ENCODE assay signal across 26 mouse cellular contexts in the genomic region with DNA sequence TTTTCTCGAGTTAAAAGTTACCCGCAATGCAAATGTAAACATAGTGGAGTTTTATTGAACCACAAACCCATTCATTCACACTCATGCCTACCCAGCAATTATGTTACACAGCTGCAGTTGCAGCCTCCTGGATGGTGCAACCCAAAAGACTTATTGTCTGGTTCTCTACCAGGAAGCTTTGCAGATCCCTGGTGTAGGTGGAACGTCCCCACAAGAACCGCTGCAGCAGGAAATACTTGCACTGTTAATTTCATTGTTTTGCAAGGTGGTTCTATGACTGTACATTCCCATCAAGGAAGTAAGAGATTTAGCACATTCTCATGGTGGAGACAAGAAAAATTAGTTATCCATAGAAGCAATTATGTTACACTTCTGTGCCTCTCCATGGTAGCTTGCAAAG. TPM values are rescaled to one million over a fixed set of nuclear protein-coding genes. Genes with fewer than 3 reads are reported as not detected.
A peak's percentile ranks its signal among the peaks of the same experiment; 100 is the strongest.
DNase-seq lines count a peak whose midpoint lies in the region; ATAC-seq and TF ChIP-seq lines count a peak whose summit lies in the region.
"Had no signal": no experiment of that assay in that cellular context is flagged by ENCODE, and none has a peak within 500 bp of the region (broad histone marks: within the 10 kb centered on the region; RNA-seq: fewer than 3 reads in every experiment).

No protein-coding gene starts in this region.

- H3K9ac ChIP-seq in intestine, postnatal 0 days (ENCODE audit: low read depth, low read length), result no peak overlapping the region
- H3K9ac ChIP-seq in intestine, embryonic 15.5 days, result no peak overlapping the region
- H3K9ac ChIP-seq in forebrain, embryonic 12.5 days, result no peak overlapping the region
- H3K9ac ChIP-seq: embryonic facial prominence, embryonic 12.5 days had no signal

- H3K36me3 ChIP-seq in intestine, postnatal 0 days (ENCODE audit: control insufficient read depth, insufficient read depth), result no peaks in the 10 kb centered on the region
- no peaks in the 10 kb centered on the region for H3K36me3 ChIP-seq in intestine, embryonic 15.5 days
- H3K36me3 ChIP-seq in forebrain, embryonic 12.5 days (replicated peaks), result no peaks in the 10 kb centered on the region
- H3K36me3 ChIP-seq: embryonic facial prominence, embryonic 10.5 days; embryonic facial prominence, embryonic 12.5 days; G1E had no signal

- no peaks in the 10 kb centered on the region for H3K9me3 ChIP-seq in intestine, postnatal 0 days (ENCODE audit: control insufficient read depth)
- H3K9me3 ChIP-seq in intestine, embryonic 15.5 days, result no peaks in the 10 kb centered on the region
- no peaks in the 10 kb centered on the region for H3K9me3 ChIP-seq in forebrain, embryonic 12.5 days
- H3K9me3 ChIP-seq: embryonic facial prominence, embryonic 10.5 days; embryonic facial prominence, embryonic 12.5 days; G1E had no signal

- TF ChIP-seq CTCF in intestine, postnatal 0 days (IDR thresholded peaks at IDR 0.05; ENCODE audit: low read depth), result no peak

- DNase-seq in 416B (ENCODE audit: low read depth), result peak; percentile 29
- DNase-seq in layer of hippocampus, adult 18-20 months (ENCODE audit: low spot score in 2 of 2), result no peak
- DNase-seq in lung, postnatal 36 days, result no peak
- DNase-seq: adrenal gland, adult 8-10 months; adrenal gland, postnatal 14 days; adrenal gland, postnatal 36 days; B cell, adult 2 months; cerebellum, adult 11-12 months; cerebellum, adult 2 months; cerebellum, adult 9-10 months; cerebellum, postnatal 10 days; cerebellum, postnatal 25 days had no signal

- ATAC-seq in intestine, postnatal 0 days, result 0 out of 2 replicates have a peak, but pooled peaks have one; percentile 43
- no peak for ATAC-seq in intestine, embryonic 15.5 days
- peak; percentile 53 for ATAC-seq in granulocyte monocyte progenitor cell, adult 5-6 weeks (replicated peaks; ENCODE audit: poor library complexity, severe bottlenecking)
- ATAC-seq in megakaryocyte progenitor cell, adult 5-6 weeks (replicated peaks; ENCODE audit: poor library complexity), result peak; percentile 43
- no peak for ATAC-seq in forebrain, embryonic 12.5 days (ENCODE audit: low FRiP score)
- ATAC-seq: activated CD4-positive, CD25-positive, alpha-beta regulatory T cell, adult 4 months; CD4-positive, CD25-positive, alpha-beta regulatory T cell, adult 4 months; forebrain, embryonic 14.5 days; forebrain, embryonic 16.5 days; Patski had no signal

- whole genome bisulfite sequencing in intestine, postnatal 0 days, result 38% methylated on average over 4 of the region's 4 CpGs
- WGBS in intestine, embryonic 15.5 days, result 40% methylated on average over 4 of the region's 4 CpGs
- WGBS in forebrain, embryonic 12.5 days, result 85% methylated on average over 4 of the region's 4 CpGs

- no peak overlapping the region for H3K4me3 ChIP-seq in intestine, postnatal 0 days (ENCODE audit: low read depth, low read length)
- no peak overlapping the region for H3K4me3 ChIP-seq in intestine, embryonic 15.5 days (replicated peaks)
- H3K4me3 ChIP-seq in forebrain, embryonic 12.5 days (replicated peaks), result no peak overlapping the region
- H3K4me3 ChIP-seq: embryonic facial prominence, embryonic 10.5 days; embryonic facial prominence, embryonic 12.5 days had no signal

- no peak overlapping the region for H3K4me2 ChIP-seq in intestine, postnatal 0 days (replicated peaks; ENCODE audit: low read depth)
- no peak overlapping the region for H3K4me2 ChIP-seq in intestine, embryonic 15.5 days (replicated peaks)
- no peak overlapping the region for H3K4me2 ChIP-seq in forebrain, embryonic 12.5 days
- H3K4me2 ChIP-seq: embryonic facial prominence, embryonic 12.5 days had no signal

- H3K27ac ChIP-seq in intestine, postnatal 0 days (ENCODE audit: low read depth, low read length), result no peak overlapping the region
- no peak overlapping the region for H3K27ac ChIP-seq in intestine, embryonic 15.5 days
- no peak overlapping the region for H3K27ac ChIP-seq in forebrain, embryonic 12.5 days
- H3K27ac ChIP-seq: embryonic facial prominence, embryonic 10.5 days; embryonic facial prominence, embryonic 12.5 days had no signal

- H3K27me3 ChIP-seq in intestine, postnatal 0 days (replicated peaks; ENCODE audit: control insufficient read depth, insufficient read depth, low read length), result no peaks in the 10 kb centered on the region
- no peaks in the 10 kb centered on the region for H3K27me3 ChIP-seq in intestine, embryonic 15.5 days (replicated peaks)
- H3K27me3 ChIP-seq in forebrain, embryonic 12.5 days, result no peaks in the 10 kb centered on the region
- H3K27me3 ChIP-seq: CH12.LX; embryonic facial prominence, embryonic 12.5 days; Patski had no signal

- H3K4me1 ChIP-seq in intestine, postnatal 0 days (replicated peaks; ENCODE audit: control insufficient read depth, insufficient read depth, low read length), result no peaks in the 10 kb centered on the region
- H3K4me1 ChIP-seq in intestine, embryonic 15.5 days (replicated peaks), result 0 out of 2 replicates have a peak, but pooled peaks cover 3% of the 10 kb centered on the region
- H3K4me1 ChIP-seq in forebrain, embryonic 12.5 days, result 0 out of 2 replicates have a peak, but pooled peaks cover 5% of the 10 kb centered on the region

RNA-seq across cellular contexts. Expression of a gene that starts 15.4 kb away (rescaled TPM):
- polyA plus RNA-seq in intestine, postnatal 0 days (2015; fragmentation: Nextera tagmentation; extraction: Ambion mirVana), result 30.1 and 36.3 TPM in 2 replicates
- polyA plus RNA-seq in intestine, embryonic 15.5 days (2015; fragmentation: Nextera tagmentation; extraction: Ambion mirVana), result 35.4 and 39.7 TPM in 2 replicates
- total RNA-seq in granulocyte monocyte progenitor cell, adult 5-6 weeks (2014; fragmentation: Nextera tagmentation), result 35.1 and 37.2 TPM in 2 replicates
- total RNA-seq in granulocyte monocyte progenitor cell, adult 5-6 weeks (2017), result 28.0 and 31.6 TPM in 2 replicates
- total RNA-seq in megakaryocyte progenitor cell, adult 5-6 weeks (2015), result 40.1 and 40.7 TPM in 2 replicates
- 32.9 and 35.2 TPM in 2 replicates for total RNA-seq in megakaryocyte progenitor cell, adult 5-6 weeks (2017)
- 10 to 100 TPM in 1 of 2 experiments, 1 to 10 TPM in 1; 9.4 to 10.0 TPM for total RNA-seq in layer of hippocampus, adult 18-20 months (2021)
- polyA plus RNA-seq in forebrain, embryonic 12.5 days (2016; fragmentation: Nextera tagmentation; extraction: Ambion mirVana), result 30.7 and 31.5 TPM in 2 replicates

Comparison
In these comparisons a context has a peak if more than half of its experiments do, and no peak if none do; other contexts are left out.
1. ATAC-seq: peak in intestine, postnatal 0 days (single experiment), granulocyte monocyte progenitor cell, adult 5-6 weeks (single experiment) and megakaryocyte progenitor cell, adult 5-6 weeks (single experiment); none in intestine, embryonic 15.5 days (single experiment) and forebrain, embryonic 12.5 days (single experiment).